Comparison of ENCODE assay signal across 16 mouse cellular contexts in genomic region chr4:119637176-119637845, GRCm38 (mm10). TPM values are rescaled to one million over a fixed set of nuclear protein-coding genes. Genes with fewer than 3 reads are reported as not detected.
DNase-seq lines count a peak whose midpoint lies in the region; ATAC-seq and TF ChIP-seq lines count a peak whose summit lies in the region.
"Had no signal": no experiment of that assay in that cellular context is flagged by ENCODE, and none has a peak within 500 bp of the region (broad histone marks: within the 10 kb centered on the region; RNA-seq: fewer than 3 reads in every experiment).

Gene Guca2a, plus strand, starts transcription at chr4:119637704.

- H3K4me3 ChIP-seq in lung, embryonic 14.5 days (ENCODE audit: low read depth, low read length): no peak within 1 kb of the TSS
- no peak within 1 kb of the TSS for H3K4me3 ChIP-seq in forebrain, embryonic 13.5 days
- H3K4me3 ChIP-seq: gastrocnemius, adult 2 months; hindbrain, embryonic 15.5 days; neural tube, embryonic 13.5 days had no signal

- ATAC-seq in lung, embryonic 14.5 days (ENCODE audit: insufficient read depth): peak; percentile 48; the same call in 1 of the 2 replicates
- ATAC-seq in forebrain, embryonic 13.5 days: no peak
- ATAC-seq: Patski had no signal

- H3K27me3 ChIP-seq in lung, embryonic 14.5 days (ENCODE audit: insufficient read depth, low read length): no peaks in the 10 kb centered on the region
- H3K27me3 ChIP-seq in forebrain, embryonic 13.5 days: no peaks in the 10 kb centered on the region
- H3K27me3 ChIP-seq: hindbrain, embryonic 15.5 days; neural tube, embryonic 13.5 days; Patski had no signal

- H3K27ac ChIP-seq in lung, embryonic 14.5 days (ENCODE audit: low read depth): peak within 1 kb of the TSS; percentile 42; the same call in 1 of the 2 replicates
- no peak within 1 kb of the TSS for H3K27ac ChIP-seq in forebrain, embryonic 13.5 days
- H3K27ac ChIP-seq: gastrocnemius, adult 2 months; hindbrain, embryonic 15.5 days; neural tube, embryonic 13.5 days had no signal

- H3K4me2 ChIP-seq in lung, embryonic 14.5 days: no peak within 1 kb of the TSS
- H3K4me2 ChIP-seq in forebrain, embryonic 13.5 days: no peak within 1 kb of the TSS
- H3K4me2 ChIP-seq: hindbrain, embryonic 15.5 days; neural tube, embryonic 13.5 days had no signal

- no peaks in the 10 kb centered on the region for H3K36me3 ChIP-seq in lung, embryonic 14.5 days (ENCODE audit: insufficient read depth)
- no peaks in the 10 kb centered on the region for H3K36me3 ChIP-seq in forebrain, embryonic 13.5 days (ENCODE audit: poor library complexity, severe bottlenecking)
- H3K36me3 ChIP-seq: hindbrain, embryonic 15.5 days; neural tube, embryonic 13.5 days had no signal

- 0 out of 2 replicates have a peak, but pooled peaks cover 4% of the 10 kb centered on the region for H3K4me1 ChIP-seq in lung, embryonic 14.5 days (ENCODE audit: insufficient read depth)
- H3K4me1 ChIP-seq in forebrain, embryonic 13.5 days: peaks cover 24% of the 10 kb centered on the region

- H3K9me3 ChIP-seq in lung, embryonic 14.5 days (ENCODE audit: low read depth, low read length): no peaks in the 10 kb centered on the region
- H3K9me3 ChIP-seq in forebrain, embryonic 13.5 days (replicated peaks): no peaks in the 10 kb centered on the region
- H3K9me3 ChIP-seq: hindbrain, embryonic 15.5 days; neural tube, embryonic 13.5 days had no signal

- WGBS in lung, embryonic 14.5 days: 46% methylated on average over 4 of the region's 4 CpGs
- WGBS in forebrain, embryonic 13.5 days: 79% methylated on average over 4 of the region's 4 CpGs

- TF ChIP-seq CTCF in lung, embryonic 14.5 days (IDR thresholded peaks at IDR 0.05; ENCODE audit: low read depth): no peak

- peak; percentile 79 to 86 for DNase-seq in adrenal gland, adult (ENCODE audit: inconsistent age in 2 of 2, low spot score in 1 of 2)
- DNase-seq in adrenal gland, postnatal 4 days (ENCODE audit: low spot score in 2 of 2): no peak
- peak; percentile 26 for DNase-seq in lung, embryonic 14.5 days
- DNase-seq in lung, postnatal 10 days: no peak
- peak; percentile 73 for DNase-seq in adrenal gland, postnatal 14 days
- peak; percentile 21 for DNase-seq in lung, postnatal 36 days
- no peak for DNase-seq in cerebellum, postnatal 25 days
- DNase-seq: gastrocnemius, adult 2 months; right cerebral cortex, postnatal 14 days had no signal

- no peak within 1 kb of the TSS for H3K9ac ChIP-seq in lung, embryonic 14.5 days
- no peak within 1 kb of the TSS for H3K9ac ChIP-seq in forebrain, embryonic 13.5 days
- H3K9ac ChIP-seq: hindbrain, embryonic 15.5 days; neural tube, embryonic 13.5 days had no signal

RNA-seq across cellular contexts. Expression of gene Guca2a, which starts in this region (rescaled TPM):
- under 1 TPM; 0.56 to 0.92 TPM for total RNA-seq in adrenal gland, postnatal 4 days (2021)
- 0.45 TPM in 1 of 2 replicates, not detected in the other for polyA plus RNA-seq in lung, embryonic 14.5 days (2014; fragmentation: Nextera tagmentation; extraction: Ambion mirVana)
- total RNA-seq in adrenal gland, postnatal 14 days (2021): not detected in 2 replicates
- not detected in 2 replicates for polyA plus RNA-seq in forebrain, embryonic 13.5 days (2015; fragmentation: Nextera tagmentation; extraction: Ambion mirVana)
- total RNA-seq: gastrocnemius, adult 2 months; left cerebral cortex, postnatal 10 days; megakaryocyte-erythroid progenitor cell, adult 5-6 weeks had no signal
- polyA plus RNA-seq: cortical plate, adult 2 months; hindbrain, embryonic 15.5 days; neural tube, embryonic 13.5 days; Patski had no signal

Comparison
In these comparisons a context has a peak if more than half of its experiments do, and no peak if none do; other contexts are left out.
1. DNase-seq: peak in adrenal gland, adult (2 of 2) and lung, postnatal 36 days (single experiment); none in adrenal gland, postnatal 4 days (0 of 2), lung, postnatal 10 days (single experiment) and cerebellum, postnatal 25 days (0 of 2).
2. Peak in DNase-seq, ATAC-seq and H3K27ac ChIP-seq in lung, embryonic 14.5 days; RNA of the gene not detected or under 1 TPM.
3. Peak in DNase-seq in adrenal gland, postnatal 14 days; RNA of the gene not detected or under 1 TPM.